Mouse (Mus musculus) neural tube, embryonic 11.5 days (tissue): ENCODE data around the gene Prdm9. TPM values are rescaled to one million over a fixed set of nuclear protein-coding genes. Genes with fewer than 3 reads are reported as not detected.

ENCODE experiments used
- ATAC-seq: fragments of 200-750 bp; cut with Nextera tagmentation; 2 replicates; pipeline ENCODE4 v1.8.0; 2017; ENCODE audit warnings: moderate number of reproducible peaks, mild to moderate bottlenecking, moderate TSS enrichment, moderate library complexity; ENCODE audit not compliant: insufficient read depth, low FRiP score, low TSS enrichment
- DNase-seq: peaks from one replicate; pipeline ENCODE4 v3.0.0-alpha.2; 2015; ENCODE audit warnings: low spot score
- H3K27ac ChIP-seq: fragments of 300-500 bp; sonication (generic); 2 replicates; pipeline ENCODE4 v1.5.1; 2014; ENCODE audit warnings: low read depth, mild to moderate bottlenecking, low read length
- H3K27me3 ChIP-seq: fragments of 300-500 bp; sonication (generic); 2 replicates; pipeline ENCODE4 v1.6.1; 2014; ENCODE audit warnings: mild to moderate bottlenecking, low read length, mixed read lengths; ENCODE audit not compliant: control insufficient read depth, insufficient read depth
- H3K36me3 ChIP-seq: fragments of 300-500 bp; sonication (generic); 2 replicates; pipeline ENCODE4 v1.6.1; 2014; ENCODE audit warnings: mild to moderate bottlenecking, low read length, moderate library complexity, mixed read lengths; ENCODE audit not compliant: control insufficient read depth, insufficient read depth
- H3K4me1 ChIP-seq: fragments of 300-500 bp; sonication (generic); 2 replicates; pipeline ENCODE4 v1.6.1; 2014; ENCODE audit warnings: low read length, mixed read lengths; ENCODE audit not compliant: control insufficient read depth, insufficient read depth
- H3K4me2 ChIP-seq: fragments of 300-500 bp; sonication (generic); 2 replicates; pipeline ENCODE4 v1.6.1; 2014; ENCODE audit warnings: low read depth, mild to moderate bottlenecking, moderate library complexity
- H3K4me3 ChIP-seq: fragments of 300-500 bp; sonication (generic); 2 replicates; pipeline ENCODE4 v1.5.1; 2014; ENCODE audit warnings: low read depth, low read length
- H3K9ac ChIP-seq: fragments of 300-500 bp; sonication (generic); 2 replicates; pipeline ENCODE4 v1.6.1; 2014; ENCODE audit warnings: mild to moderate bottlenecking, low read length
- H3K9me3 ChIP-seq: fragments of 300-500 bp; sonication (generic); 2 replicates; pipeline ENCODE4 v1.6.1; 2016; ENCODE audit warnings: low read length; ENCODE audit not compliant: control insufficient read depth
- WGBS: fragments of 180-500 bp; shearing (Covaris S2); extraction: QIAGEN DNeasy Blood & Tissue Kit; methylation state at CpG from one replicate; pipeline ENCODE4 v1.1.7; 2014; 5-methylcytosine and 5-hydroxymethylcytosine counted together
- polyA plus RNA-seq: library from polyadenylated mRNA; unstranded; fragments of >200 nt; fragmentation: Nextera tagmentation; extraction: Ambion mirVana; gene quantifications from 2 replicates; pipeline ENCODE4 v1.2.1, GENCODE M21; 2014

The Prdm9 gene
- polyA plus RNA-seq, 1 experiment from 2014 or later = 1.0 TPM

GRCm38 (mm10) chr17:15518766-15519165 lies 45.4 kb downstream of the Prdm9 start:
- H3K4me3 ChIP-seq = no peak overlapping the region
- H3K36me3 ChIP-seq = peaks cover 17% of the 10 kb centered on the region
- no peak for DNase-seq
- no peak overlapping the region for H3K9ac ChIP-seq
- no peak overlapping the region for H3K4me2 ChIP-seq
- no peaks in the 10 kb centered on the region for H3K9me3 ChIP-seq
- ATAC-seq = no peak
- no peaks in the 10 kb centered on the region for H3K27me3 ChIP-seq
- no peaks in the 10 kb centered on the region for H3K4me1 ChIP-seq
- 100% methylated on average over 1 of the region's 1 CpGs for WGBS
- H3K27ac ChIP-seq = no peak overlapping the region

- Histone ChIP-seq H3K4me1 (no peaks in the 10 kb centered on the region), H3K27me3 (no peaks in the 10 kb centered on the region), H3K4me2 (no peak overlapping the region), H3K9ac (no peak overlapping the region), H3K36me3 (peaks cover 21% of the 10 kb centered on the region), H3K27ac (no peak overlapping the region), H3K9me3 (no peaks in the 10 kb centered on the region), H3K4me3 (no peak overlapping the region)
- WGBS = 89% methylated on average over 5 of the region's 5 CpGs
- no peak for ATAC-seq
- no peak for DNase-seq
Observed at GRCm38 (mm10) chr17:15518186-15518585, 46.0 kb downstream of the Prdm9 start.

- no peak for ATAC-seq
- 80% methylated on average over 5 of the region's 5 CpGs for WGBS
- H3K27ac ChIP-seq = no peak overlapping the region
Observed at GRCm38 (mm10) chr17:15517776-15518175, 46.4 kb downstream of the Prdm9 start.

GRCm38 (mm10) chr17:15510694-15511093 lies 53.5 kb downstream of the Prdm9 start:
- Histone ChIP-seq H3K27me3 (no peaks in the 10 kb centered on the region), H3K4me3 (no peak overlapping the region), H3K4me1 (no peaks in the 10 kb centered on the region), H3K27ac (no peak overlapping the region), H3K36me3 (peaks cover 35% of the 10 kb centered on the region), H3K9me3 (no peaks in the 10 kb centered on the region), H3K9ac (no peak overlapping the region), H3K4me2 (no peak overlapping the region)
- WGBS = 58% methylated on average over 2 of the region's 2 CpGs
- ATAC-seq (no peak), DNase-seq (no peak)

More at GRCm38 (mm10) chr17:15517776-15518175, 46.4 kb downstream of the Prdm9 start:
- Histone ChIP-seq H3K36me3 (peaks cover 19% of the 10 kb centered on the region), H3K4me1 (no peaks in the 10 kb centered on the region), H3K4me3 (no peak overlapping the region), H3K4me2 (no peak overlapping the region), H3K9me3 (no peaks in the 10 kb centered on the region), H3K9ac (no peak overlapping the region), H3K27me3 (no peaks in the 10 kb centered on the region)
- no peak for DNase-seq

- Histone ChIP-seq H3K27me3 (no peaks in the 10 kb centered on the region), H3K9me3 (no peaks in the 10 kb centered on the region), H3K4me1 (peaks cover 18% of the 10 kb centered on the region), H3K4me3 (peak within 1 kb of the TSS; percentile 99), H3K36me3 (peaks cover 7% of the 10 kb centered on the region), H3K9ac (peak within 1 kb of the TSS; percentile 82), H3K4me2 (peak within 1 kb of the TSS; percentile 86), H3K27ac (peak within 1 kb of the TSS; percentile 68; the same call in 1 of the 2 replicates)
- ATAC-seq (peak; percentile 95), DNase-seq (peak; percentile 98)
- WGBS = under 1% methylated on average over 63 of the region's 63 CpGs
Observed at GRCm38 (mm10) chr17:15499656-15500394, 64.3 kb downstream of the Prdm9 start, which contains the start of the genes Psmb1 and Tbp. TSS of gene Psmb1 (minus strand) at chr17:15499751. TSS of gene Tbp (plus strand) at chr17:15499888.

GRCm38 (mm10) chr17:15498753-15499113 lies 65.4 kb downstream of the Prdm9 start:
- ATAC-seq (no peak), DNase-seq (no peak)
- Histone ChIP-seq H3K27me3 (no peaks in the 10 kb centered on the region), H3K4me3 (peak overlapping the region; percentile 71), H3K36me3 (no peaks in the 10 kb centered on the region), H3K4me2 (peak overlapping the region; percentile 86), H3K9ac (peak overlapping the region; percentile 76; the same call in 1 of the 2 replicates), H3K4me1 (peaks cover 18% of the 10 kb centered on the region), H3K9me3 (no peaks in the 10 kb centered on the region), H3K27ac (no peak overlapping the region)
- WGBS = 43% methylated on average over 7 of the region's 7 CpGs

GRCm38 (mm10) chr17:15497882-15498752 lies 66.0 kb downstream of the Prdm9 start:
- Histone ChIP-seq H3K9me3 (no peaks in the 10 kb centered on the region), H3K27me3 (no peaks in the 10 kb centered on the region), H3K4me1 (peaks cover 18% of the 10 kb centered on the region), H3K27ac (peak overlapping the region; percentile 85), H3K36me3 (no peaks in the 10 kb centered on the region), H3K9ac (peak overlapping the region; percentile 76), H3K4me3 (peak overlapping the region; percentile 71), H3K4me2 (peak overlapping the region; percentile 86)
- ATAC-seq (peak; percentile 91), DNase-seq (peak; percentile 92)
- under 1% methylated on average over 49 of the region's 50 CpGs for WGBS
